Mouse (Mus musculus) midbrain, embryonic 13.5 days (tissue): Measurements from ENCODE around the gene Gkn3. TPM values are rescaled to one million over a fixed set of nuclear protein-coding genes. Genes with fewer than 3 reads are reported as not detected.

Experiments used
- ATAC-seq: fragments of 200-750 bp; cut with Nextera tagmentation; 2 replicates; pipeline ENCODE4 v1.8.0; 2017; ENCODE audit warnings: mild to moderate bottlenecking, moderate TSS enrichment, moderate library complexity
- H3K27ac ChIP-seq: fragments of 300-500 bp; sonication (generic); 2 replicates; pipeline ENCODE4 v1.5.1; 2015; ENCODE audit warnings: inconsistent platforms, mild to moderate bottlenecking, moderate library complexity
- H3K27me3 ChIP-seq: fragments of 300-500 bp; sonication (generic); 2 replicates; pipeline ENCODE4 v1.6.1; 2015; ENCODE audit warnings: mild to moderate bottlenecking, inconsistent platforms
- H3K36me3 ChIP-seq: fragments of 300-500 bp; sonication (generic); 2 replicates; pipeline ENCODE4 v1.6.1; 2015; ENCODE audit warnings: mild to moderate bottlenecking, inconsistent platforms
- H3K4me1 ChIP-seq: fragments of 300-500 bp; sonication (generic); replicated peaks from 2 replicates; pipeline ENCODE4 v1.6.1; 2015; ENCODE audit warnings: inconsistent platforms
- H3K4me2 ChIP-seq: fragments of 300-500 bp; sonication (generic); replicated peaks from 2 replicates; pipeline ENCODE4 v1.6.1; 2015; ENCODE audit warnings: moderate library complexity, mild to moderate bottlenecking, inconsistent platforms
- H3K4me3 ChIP-seq: fragments of 300-500 bp; sonication (generic); replicated peaks from 2 replicates; pipeline ENCODE4 v1.5.1; 2015; ENCODE audit warnings: mild to moderate bottlenecking, inconsistent platforms
- H3K9ac ChIP-seq: fragments of 300-500 bp; sonication (generic); replicated peaks from 2 replicates; pipeline ENCODE4 v1.6.1; 2015; ENCODE audit warnings: mild to moderate bottlenecking, inconsistent platforms
- H3K9me3 ChIP-seq: fragments of 300-500 bp; sonication (generic); 2 replicates; pipeline ENCODE4 v1.6.1; 2016; ENCODE audit warnings: mild to moderate bottlenecking, inconsistent platforms
- WGBS: fragments of 180-500 bp; shearing (Covaris S2); methylation state at CpG from one replicate; pipeline ENCODE4 v1.1.7; 2015; 5-methylcytosine and 5-hydroxymethylcytosine counted together
- polyA plus RNA-seq: library from polyadenylated mRNA; unstranded; fragments of >200 nt; fragmentation: Nextera tagmentation; extraction: Ambion mirVana; gene quantifications from 2 replicates; pipeline ENCODE4 v1.2.1, GENCODE M21; 2015

Gkn3 gene
- polyA plus RNA-seq, 1 experiment from 2014 or later: 0.38 TPM

GRCm38 (mm10) chr6:87335091-87335934 is 53.4 kb downstream of the Gkn3 start, which contains the start of gene Antxr1:
TSS of gene Antxr1 (minus strand) at chr6:87335821.
- Histone ChIP-seq H3K27me3 (0 out of 2 replicates have a peak, but pooled peaks cover 5% of the 10 kb centered on the region), H3K4me2 (peak within 1 kb of the TSS; percentile 94), H3K4me3 (peak within 1 kb of the TSS; percentile 72), H3K9ac (peak within 1 kb of the TSS; percentile 87), H3K4me1 (peaks cover 20% of the 10 kb centered on the region), H3K36me3 (no peaks in the 10 kb centered on the region), H3K9me3 (no peaks in the 10 kb centered on the region), H3K27ac (peak within 1 kb of the TSS; percentile 41; the same call in 1 of the 2 replicates)
- 1% methylated on average over 54 of the region's 54 CpGs for WGBS
- peak; percentile 83 for ATAC-seq

GRCm38 (mm10) chr6:87334361-87335090 is 54.2 kb downstream of the Gkn3 start:
- H3K9ac ChIP-seq: peak overlapping the region; percentile 87
- H3K36me3 ChIP-seq: no peaks in the 10 kb centered on the region
- peak overlapping the region; percentile 94 for H3K4me2 ChIP-seq
- peak; percentile 55; the same call in 1 of the 2 replicates for ATAC-seq
- H3K9me3 ChIP-seq: no peaks in the 10 kb centered on the region
- 0 out of 2 replicates have a peak, but pooled peaks cover 5% of the 10 kb centered on the region for H3K27me3 ChIP-seq
- peaks cover 20% of the 10 kb centered on the region for H3K4me1 ChIP-seq
- H3K27ac ChIP-seq: no peak overlapping the region
- peak overlapping the region; percentile 72 for H3K4me3 ChIP-seq
- WGBS: 7% methylated on average over 11 of the region's 11 CpGs

Other genes with a start within 250 kb of the Gkn3 start
- 2.9 and 3.0 TPM in 2 replicates for gene Antxr1, start 53.1 kb downstream of the Gkn3 start, polyA plus RNA-seq
- gene Gkn1, start 38.0 kb downstream of the Gkn3 start, polyA plus RNA-seq: not detected in 2 replicates
- gene Gkn2, start 15.6 kb downstream of the Gkn3 start, polyA plus RNA-seq: not detected in 2 replicates
- gene Bmp10, start 40.1 kb upstream of the Gkn3 start, polyA plus RNA-seq: not detected in 2 replicates
- 1.2 and 1.5 TPM in 2 replicates for gene Arhgap25, start 144.3 kb upstream of the Gkn3 start, polyA plus RNA-seq
- 2.1 and 2.5 TPM in 2 replicates for gene Prokr1, start 201.8 kb upstream of the Gkn3 start, polyA plus RNA-seq